Mouse (Mus musculus) liver, embryonic 16.5 days (tissue): Measurements from ENCODE around the gene Calcr. TPM values are rescaled to one million over a fixed set of nuclear protein-coding genes. Genes with fewer than 3 reads are reported as not detected.
A peak's percentile ranks its signal among the peaks of the same experiment; 100 is the strongest.

Experiments used
- ATAC-seq: fragments of 200-750 bp; cut with Nextera tagmentation; 2 replicates; pipeline ENCODE4 v1.8.0; 2017; ENCODE audit warnings: low read depth, mild to moderate bottlenecking, moderate number of reproducible peaks, moderate library complexity
- H3K27ac ChIP-seq: fragments of 300-500 bp; sonication (generic); 2 replicates; pipeline ENCODE4 v1.5.1; 2014; ENCODE audit warnings: mild to moderate bottlenecking, low read length
- H3K27me3 ChIP-seq: fragments of 300-500 bp; sonication (generic); 2 replicates; pipeline ENCODE4 v1.6.1; 2014; ENCODE audit warnings: low read depth, low read length, mixed read lengths; ENCODE audit not compliant: control insufficient read depth, insufficient read depth
- H3K36me3 ChIP-seq: fragments of 300-500 bp; sonication (generic); 2 replicates; pipeline ENCODE4 v1.6.1; 2014; ENCODE audit warnings: mild to moderate bottlenecking; ENCODE audit not compliant: control insufficient read depth, insufficient read depth
- H3K4me1 ChIP-seq: fragments of 300-500 bp; sonication (generic); 2 replicates; pipeline ENCODE4 v1.6.1; 2014; ENCODE audit warnings: low read depth, low read length, mixed read lengths; ENCODE audit not compliant: control insufficient read depth
- H3K4me2 ChIP-seq: fragments of 300-500 bp; sonication (generic); 2 replicates; pipeline ENCODE4 v1.6.1; 2014; ENCODE audit warnings: low read depth, low read length, mixed read lengths
- H3K4me3 ChIP-seq: fragments of 300-500 bp; sonication (generic); 2 replicates; pipeline ENCODE4 v1.5.1; 2014; ENCODE audit warnings: low read depth, mild to moderate bottlenecking, low read length
- H3K9ac ChIP-seq: fragments of 300-500 bp; sonication (generic); 2 replicates; pipeline ENCODE4 v1.6.1; 2014; ENCODE audit warnings: low read depth, low read length
- H3K9me3 ChIP-seq: fragments of 300-500 bp; sonication (generic); replicated peaks from 2 replicates; pipeline ENCODE4 v1.6.1; 2016; ENCODE audit warnings: low read length; ENCODE audit not compliant: control insufficient read depth
- WGBS: fragments of 180-500 bp; shearing (Covaris S2); extraction: QIAGEN DNeasy Blood & Tissue Kit; methylation state at CpG from one replicate; pipeline ENCODE4 v1.1.7; 2014; ENCODE audit not compliant: insufficient replicate concordance; 5-methylcytosine and 5-hydroxymethylcytosine counted together
- polyA plus RNA-seq: library from polyadenylated mRNA; unstranded; fragments of >200 nt; fragmentation: Nextera tagmentation; extraction: Ambion mirVana; gene quantifications from 2 replicates; pipeline ENCODE4 v1.2.1, GENCODE M21; 2015

Gene Calcr
- polyA plus RNA-seq: 0.04 TPM in 1 of 2 replicates, not detected in the other

DNA sequence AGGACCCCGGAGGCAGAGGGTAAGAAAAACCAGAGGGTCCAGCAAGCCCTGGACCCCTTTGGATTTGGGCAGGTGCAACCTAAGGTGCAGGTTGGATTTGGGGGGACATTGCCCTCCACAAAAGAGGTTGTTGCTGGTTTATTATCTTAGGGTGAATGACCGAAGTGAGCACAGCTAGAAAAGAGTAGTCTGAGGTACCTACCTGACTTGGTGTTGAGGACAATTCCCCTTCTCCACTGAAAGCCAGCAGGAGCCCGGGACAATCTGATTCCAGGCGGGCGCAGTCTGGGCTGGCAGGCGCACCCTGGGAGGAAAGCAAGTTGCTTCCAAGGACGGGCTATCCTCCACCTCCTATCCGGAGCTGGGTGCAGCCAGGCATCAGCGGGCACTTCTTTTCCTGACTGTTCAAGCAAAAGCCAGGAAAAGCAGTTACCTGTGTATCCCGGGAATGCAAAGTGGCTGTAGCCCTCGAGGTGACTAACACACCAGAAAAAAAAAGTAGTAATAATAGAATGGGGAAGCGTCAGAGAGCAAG, at the start of gene Calcr:
Gene Calcr, minus strand, starts transcription at position 485 of the 535 bp plus-strand sequence.
- Histone ChIP-seq H3K9me3 (no peaks in the 10 kb centered on the region), H3K4me2 (peak within 1 kb of the TSS; percentile 50), H3K36me3 (no peaks in the 10 kb centered on the region), H3K9ac (no peak within 1 kb of the TSS), H3K27me3 (peaks cover 23% of the 10 kb centered on the region), H3K4me3 (peak within 1 kb of the TSS; percentile 36), H3K4me1 (no peaks in the 10 kb centered on the region), H3K27ac (no peak within 1 kb of the TSS)
- 6% methylated on average over 12 of the region's 12 CpGs for WGBS
- no peak for ATAC-seq

- Histone ChIP-seq H3K4me3 (no peak overlapping the region), H3K27ac (no peak overlapping the region), H3K27me3 (peaks cover 23% of the 10 kb centered on the region), H3K9ac (no peak overlapping the region), H3K4me1 (no peaks in the 10 kb centered on the region), H3K36me3 (no peaks in the 10 kb centered on the region), H3K9me3 (no peaks in the 10 kb centered on the region), H3K4me2 (no peak overlapping the region)
- no peak for ATAC-seq
- 51% methylated on average over 2 of the region's 2 CpGs for WGBS
Measured at GRCm38 (mm10) chr6:3767485-3767884, 3.0 kb upstream of the Calcr start.

DNA sequence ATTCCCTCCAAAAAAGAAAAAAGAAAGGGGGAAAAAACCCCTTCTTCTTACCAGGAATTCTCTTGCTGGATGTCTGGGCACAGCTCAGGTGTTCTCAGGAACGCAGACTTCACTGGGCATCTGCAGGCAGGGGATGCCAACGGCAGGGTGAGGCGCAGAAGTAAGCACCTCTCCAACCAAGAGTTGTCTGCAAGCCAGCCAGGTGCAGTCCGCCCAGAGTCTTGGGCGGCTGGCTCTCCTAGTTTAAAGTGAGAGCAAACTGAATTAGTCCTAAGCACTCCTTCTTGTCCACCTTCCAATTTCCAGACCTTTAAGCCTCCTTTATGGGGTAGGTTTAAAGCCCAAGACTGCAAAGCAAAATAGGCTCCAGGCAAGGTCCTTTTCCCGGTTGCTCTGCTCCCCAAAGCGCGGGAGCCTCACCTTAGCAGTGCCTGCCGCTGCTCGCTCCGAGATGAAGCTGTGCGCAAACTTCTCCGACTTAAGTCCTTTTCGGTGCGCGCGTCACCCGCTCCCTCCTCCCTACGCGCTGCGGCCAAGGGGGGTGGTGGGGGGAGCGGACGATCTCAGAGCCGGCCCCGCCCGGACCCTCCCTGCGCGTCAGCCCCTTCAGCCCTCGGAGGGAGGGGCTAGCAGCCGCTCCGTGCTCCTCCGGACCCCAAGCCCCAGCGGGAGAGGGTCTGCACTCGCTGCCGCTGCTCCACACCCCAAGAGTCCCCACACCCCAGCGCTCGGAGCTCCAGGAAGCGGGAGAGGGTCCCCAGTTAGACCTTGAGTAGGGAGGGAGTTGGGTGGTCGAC, 1.1 kb downstream of the Calcr start:
- peak overlapping the region; percentile 36 for H3K4me3 ChIP-seq
- no peaks in the 10 kb centered on the region for H3K9me3 ChIP-seq
- no peak overlapping the region for H3K9ac ChIP-seq
- H3K36me3 ChIP-seq: no peaks in the 10 kb centered on the region
- peak overlapping the region; percentile 50 for H3K4me2 ChIP-seq
- no peak overlapping the region for H3K27ac ChIP-seq
- H3K27me3 ChIP-seq: peaks cover 23% of the 10 kb centered on the region
- under 1% methylated on average over 37 of the region's 39 CpGs for WGBS
- no peak for ATAC-seq
- H3K4me1 ChIP-seq: no peaks in the 10 kb centered on the region

DNA sequence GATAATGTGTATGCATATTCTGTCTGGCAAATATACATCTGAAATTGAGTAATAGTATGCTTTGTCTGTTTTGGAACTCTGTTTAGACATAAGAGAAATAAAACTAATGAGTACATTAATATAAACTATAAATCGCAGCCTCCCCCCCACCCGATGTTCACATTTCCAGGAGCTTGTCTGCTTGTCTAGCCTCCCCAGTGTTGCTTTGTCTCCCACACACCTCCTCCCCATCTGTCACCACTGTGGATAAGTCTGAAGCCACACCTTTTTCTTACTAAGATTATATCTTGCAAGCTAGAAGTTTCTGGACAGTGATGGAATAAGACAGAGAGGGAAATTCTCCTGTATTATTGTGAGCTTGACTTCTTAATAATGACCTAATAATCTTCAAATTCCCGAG, 12.9 kb downstream of the Calcr start:
- Histone ChIP-seq H3K4me2 (no peak overlapping the region), H3K4me1 (no peaks in the 10 kb centered on the region), H3K4me3 (no peak overlapping the region), H3K9ac (no peak overlapping the region), H3K27ac (no peak overlapping the region), H3K9me3 (no peaks in the 10 kb centered on the region), H3K27me3 (no peaks in the 10 kb centered on the region), H3K36me3 (no peaks in the 10 kb centered on the region)
- WGBS: 64% methylated on average over 3 of the region's 3 CpGs
- no peak for ATAC-seq

GRCm38 (mm10) chr6:3749624-3750023, 14.9 kb downstream of the Calcr start:
- H3K27ac ChIP-seq: no peak overlapping the region
- H3K4me3 ChIP-seq: no peak overlapping the region
- WGBS: 27% methylated on average over 5 of the region's 5 CpGs
- H3K36me3 ChIP-seq: no peaks in the 10 kb centered on the region
- no peaks in the 10 kb centered on the region for H3K27me3 ChIP-seq
- no peak overlapping the region for H3K9ac ChIP-seq
- no peak overlapping the region for H3K4me2 ChIP-seq
- H3K9me3 ChIP-seq: no peaks in the 10 kb centered on the region
- H3K4me1 ChIP-seq: no peaks in the 10 kb centered on the region
- no peak for ATAC-seq

DNA sequence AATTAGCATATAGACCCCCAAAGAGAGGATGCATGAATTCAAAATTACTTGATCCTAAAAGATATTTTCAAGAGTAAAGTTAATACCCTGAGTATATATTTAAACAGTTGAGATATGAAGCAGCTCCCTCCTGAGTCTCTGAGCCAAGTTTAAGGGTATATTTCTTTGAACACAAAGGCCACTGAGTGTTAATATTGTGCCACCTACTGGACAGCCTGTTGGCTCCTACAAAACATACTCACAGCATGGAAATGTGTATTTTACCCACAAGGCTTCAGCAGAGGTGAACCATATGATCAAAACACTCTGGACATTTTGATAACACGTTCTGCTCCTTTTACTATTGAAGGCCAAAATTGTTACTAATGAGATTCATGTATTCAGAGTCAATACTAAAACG, 19.0 kb downstream of the Calcr start:
- H3K4me3 ChIP-seq: no peak overlapping the region
- H3K4me1 ChIP-seq: no peaks in the 10 kb centered on the region
- H3K9ac ChIP-seq: no peak overlapping the region
- H3K9me3 ChIP-seq: no peaks in the 10 kb centered on the region
- no peaks in the 10 kb centered on the region for H3K27me3 ChIP-seq
- ATAC-seq: no peak
- no peak overlapping the region for H3K4me2 ChIP-seq
- no peak overlapping the region for H3K27ac ChIP-seq
- WGBS: 14% methylated on average over 2 of the region's 2 CpGs
- no peaks in the 10 kb centered on the region for H3K36me3 ChIP-seq

DNA sequence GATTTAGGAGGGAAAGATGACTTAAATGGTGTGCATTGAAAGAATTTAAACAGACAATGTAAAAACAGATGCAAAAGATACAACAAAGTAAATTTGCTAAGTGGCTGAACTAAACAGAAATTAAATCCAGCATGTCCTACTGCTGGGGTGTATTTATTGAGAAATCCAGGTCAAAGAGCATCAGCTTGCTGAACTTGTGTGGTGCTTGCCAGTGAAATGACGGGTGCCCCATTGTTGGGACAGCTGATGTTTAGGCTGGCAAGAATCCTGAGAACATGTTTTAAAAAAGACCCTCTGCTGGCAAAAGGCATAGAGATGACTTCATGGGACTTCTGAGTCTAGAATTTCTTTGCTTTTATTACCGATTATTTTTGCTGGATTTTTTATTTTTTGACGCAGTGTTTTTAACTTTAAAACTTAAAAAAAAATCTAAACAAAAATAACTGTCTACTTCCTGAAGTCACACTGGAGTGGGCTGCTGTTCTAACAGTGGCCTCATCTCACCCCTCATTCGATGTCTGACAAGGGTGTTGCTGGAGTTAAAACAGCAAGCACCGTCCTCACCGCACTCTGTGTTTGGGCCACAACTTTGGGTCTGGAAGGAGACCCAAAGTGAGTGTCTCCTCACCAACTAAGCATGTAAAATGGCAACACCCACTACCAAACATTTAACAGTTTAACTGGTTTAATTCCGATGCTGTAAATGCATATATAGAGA, 22.4 kb downstream of the Calcr start:
- no peaks in the 10 kb centered on the region for H3K9me3 ChIP-seq
- no peak overlapping the region for H3K9ac ChIP-seq
- H3K27ac ChIP-seq: no peak overlapping the region
- no peaks in the 10 kb centered on the region for H3K27me3 ChIP-seq
- no peak for ATAC-seq
- no peaks in the 10 kb centered on the region for H3K4me1 ChIP-seq
- no peak overlapping the region for H3K4me3 ChIP-seq
- WGBS: 64% methylated on average over 7 of the region's 7 CpGs
- H3K36me3 ChIP-seq: no peaks in the 10 kb centered on the region
- H3K4me2 ChIP-seq: no peak overlapping the region

DNA sequence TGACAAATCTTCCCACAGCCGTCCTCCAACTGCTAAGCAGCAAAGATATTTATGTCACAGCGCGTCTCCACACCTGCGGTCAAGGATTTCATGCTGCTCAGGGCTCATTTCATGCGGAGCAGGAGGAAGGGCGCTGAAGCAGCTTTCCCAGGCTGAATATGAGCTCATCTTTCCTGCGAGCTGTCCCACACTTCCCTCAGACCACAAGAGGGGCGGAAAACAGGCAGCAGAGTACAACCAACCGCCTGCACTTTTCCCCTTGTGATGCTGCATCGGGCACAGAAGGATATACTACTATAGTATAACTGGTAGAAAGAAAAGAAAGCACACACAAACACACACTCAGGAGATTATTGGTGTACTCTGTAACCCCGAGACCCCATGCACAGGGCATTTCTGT, 23.2 kb downstream of the Calcr start:
- no peak overlapping the region for H3K27ac ChIP-seq
- no peak overlapping the region for H3K4me3 ChIP-seq

More for the DNA sequence above, 23.2 kb downstream of the Calcr start:
- Histone ChIP-seq H3K4me1 (no peaks in the 10 kb centered on the region), H3K4me2 (no peak overlapping the region), H3K27me3 (no peaks in the 10 kb centered on the region), H3K9me3 (no peaks in the 10 kb centered on the region), H3K36me3 (no peaks in the 10 kb centered on the region), H3K9ac (no peak overlapping the region)
- 36% methylated on average over 11 of the region's 11 CpGs for WGBS
- no peak for ATAC-seq
